Mouse (Mus musculus) testis, postnatal 14 days (tissue): ENCODE measurements around the gene Pigt.

ENCODE experiments used
- DNase-seq: peaks from one replicate; pipeline ENCODE4 v3.0.0; 2021; ENCODE audit warnings: low spot score

Pigt gene

GRCm38 (mm10) chr2:164520782-164521181 lies 23.5 kb downstream of the Pigt start:
- no peak for DNase-seq

GRCm38 (mm10) chr2:164521841-164522240 lies 24.5 kb downstream of the Pigt start:
- DNase-seq, result no peak

GRCm38 (mm10) chr2:164522280-164522679 lies 25.0 kb downstream of the Pigt start:
- no peak for DNase-seq

- no peak for DNase-seq
These were observed 26.0 kb downstream of the Pigt start for GRCm38 (mm10) chr2:164523301-164523773.

GRCm38 (mm10) chr2:164528557-164528956 lies 31.2 kb downstream of the Pigt start:
- no peak for DNase-seq

- DNase-seq, result peak; percentile 57
These were observed 33.8 kb downstream of the Pigt start for GRCm38 (mm10) chr2:164531169-164531568.

GRCm38 (mm10) chr2:164534315-164534714 lies 37.0 kb downstream of the Pigt start:
- DNase-seq, result no peak

- DNase-seq, result no peak
These were observed 39.7 kb downstream of the Pigt start for GRCm38 (mm10) chr2:164537003-164537402.

- no peak for DNase-seq
These were observed 43.5 kb downstream of the Pigt start for GRCm38 (mm10) chr2:164540652-164541427.

GRCm38 (mm10) chr2:164542132-164542531 lies 44.8 kb downstream of the Pigt start:
- DNase-seq, result no peak

GRCm38 (mm10) chr2:164542598-164542997 lies 45.3 kb downstream of the Pigt start:
- no peak for DNase-seq

GRCm38 (mm10) chr2:164543745-164544144 lies 46.4 kb downstream of the Pigt start:
- DNase-seq, result no peak

- DNase-seq, result no peak
These were observed 47.3 kb downstream of the Pigt start for GRCm38 (mm10) chr2:164544454-164545097.

- DNase-seq, result no peak
These were observed 52.0 kb downstream of the Pigt start for GRCm38 (mm10) chr2:164549338-164549737.

GRCm38 (mm10) chr2:164549963-164550894 lies 52.9 kb downstream of the Pigt start:
- DNase-seq, result no peak

GRCm38 (mm10) chr2:164550895-164551269 lies 53.6 kb downstream of the Pigt start:
- DNase-seq, result no peak

- no peak for DNase-seq
These were observed 54.2 kb downstream of the Pigt start for GRCm38 (mm10) chr2:164551502-164551901.
